Mouse (Mus musculus): ENCODE results near the gene Slc30a2. TPM values are rescaled to one million over a fixed set of nuclear protein-coding genes. Genes with fewer than 3 reads are reported as not detected.
"Not testable (repeated sequence)": the region's sequence is repeated elsewhere in the genome, so short reads cannot be mapped to it uniquely, and the experiment has no call there.

The Slc30a2 gene
- polyA plus RNA-seq (2016; fragmentation: Nextera tagmentation; extraction: Ambion mirVana), result not detected in 2 replicates

DNA sequence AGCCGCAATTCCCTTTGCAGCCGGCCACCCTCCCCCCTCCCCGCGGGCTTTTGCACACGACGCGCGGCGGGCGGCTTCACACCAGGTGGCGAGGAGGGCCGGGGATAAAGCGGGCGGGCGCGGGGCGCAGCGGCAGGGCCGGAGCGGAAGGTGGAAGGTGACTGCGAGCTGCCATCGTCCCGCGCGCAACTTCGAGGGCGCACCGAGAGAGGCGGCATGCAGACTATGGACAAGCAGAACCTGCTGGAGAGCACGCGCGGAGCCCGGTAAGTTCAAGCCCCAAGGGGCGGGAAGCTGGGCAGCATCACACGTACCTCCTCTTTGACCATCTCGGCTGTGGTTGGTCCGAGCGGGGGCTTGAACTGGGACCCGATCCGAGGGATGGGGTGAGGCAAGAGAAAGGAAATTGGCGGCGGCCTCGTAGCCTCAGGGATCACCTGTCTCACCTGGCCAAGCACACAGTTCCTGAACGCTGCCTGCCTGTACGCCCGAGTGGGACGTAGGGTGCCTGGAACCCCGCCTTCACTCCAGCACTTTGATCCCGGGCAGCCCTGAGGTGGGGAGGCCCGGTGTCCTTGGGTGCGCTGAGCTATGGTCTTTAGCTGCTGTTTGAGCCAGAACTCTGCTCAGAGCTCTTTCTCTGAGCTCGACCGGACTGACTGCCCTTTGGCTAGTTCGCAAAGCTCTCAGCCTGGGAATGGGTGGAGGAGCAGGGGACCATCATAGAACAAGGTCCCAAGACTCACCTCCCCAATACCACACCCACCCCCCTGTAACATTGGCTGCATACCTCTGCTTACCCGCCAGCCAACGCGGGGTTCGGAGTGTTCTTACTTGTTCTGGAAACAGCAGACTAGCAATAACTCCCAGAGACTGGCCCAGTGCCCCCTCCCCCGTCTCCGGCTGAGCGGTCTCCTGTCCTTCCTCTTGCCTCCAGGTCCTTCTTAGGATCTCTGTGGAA lies at the start of gene Slc30a2:
Slc30a2 (plus strand) TSS at position 111 of the 961 bp plus-strand sequence.
- Histone ChIP-seq H3K9me3 (replicated peaks) (peaks cover 3% of the 10 kb centered on the region; the same call in 1 of the 2 replicates), H3K4me1 (peaks cover 11% of the 10 kb centered on the region), H3K4me2 (peak within 1 kb of the TSS; percentile 50), H3K9ac (no peak within 1 kb of the TSS), H3K27ac (no peak within 1 kb of the TSS), H3K27me3 (replicated peaks) (peaks cover 81% of the 10 kb centered on the region), H3K36me3 (no peaks in the 10 kb centered on the region), H3K4me3 (peak within 1 kb of the TSS; percentile 28)
- no peak for ATAC-seq
- 3% methylated on average over 61 of the region's 61 CpGs for WGBS (ENCODE audit: insufficient replicate concordance)

DNA sequence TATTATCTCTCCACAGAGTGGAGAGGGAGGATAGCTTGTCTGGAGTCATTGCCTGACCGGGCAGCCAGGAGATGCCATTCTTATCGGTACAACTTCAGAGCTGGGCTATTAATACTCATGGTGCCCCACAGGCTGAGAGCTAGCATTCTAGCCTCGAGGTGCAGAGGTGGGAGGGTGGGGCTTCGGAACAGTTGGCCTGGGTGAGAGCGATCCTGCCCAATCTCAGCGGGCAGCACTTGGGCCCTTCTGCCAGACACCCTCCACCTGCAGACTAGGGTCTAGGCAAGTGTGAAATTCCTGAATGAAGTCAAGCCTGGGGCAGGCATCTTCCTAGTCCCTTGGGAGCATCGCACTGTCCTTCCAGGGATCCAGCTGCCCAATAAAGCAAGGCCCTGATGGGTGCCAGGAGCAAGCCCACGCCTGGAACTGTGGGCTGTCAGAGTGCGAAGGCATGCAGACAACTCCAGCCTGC lies 49.3 kb upstream of the Slc30a2 start:
- Histone ChIP-seq H3K4me2 (no peak overlapping the region), H3K9ac (no peak overlapping the region), H3K36me3 (no peaks in the 10 kb centered on the region), H3K27ac (no peak overlapping the region), H3K4me1 (peaks cover 11% of the 10 kb centered on the region), H3K9me3 (replicated peaks) (0 out of 2 replicates have a peak, but pooled peaks cover 4% of the 10 kb centered on the region), H3K4me3 (no peak overlapping the region), H3K27me3 (replicated peaks) (peaks cover 31% of the 10 kb centered on the region)
- WGBS (ENCODE audit: insufficient replicate concordance), result 38% methylated on average over 9 of the region's 9 CpGs
- no peak for ATAC-seq

DNA sequence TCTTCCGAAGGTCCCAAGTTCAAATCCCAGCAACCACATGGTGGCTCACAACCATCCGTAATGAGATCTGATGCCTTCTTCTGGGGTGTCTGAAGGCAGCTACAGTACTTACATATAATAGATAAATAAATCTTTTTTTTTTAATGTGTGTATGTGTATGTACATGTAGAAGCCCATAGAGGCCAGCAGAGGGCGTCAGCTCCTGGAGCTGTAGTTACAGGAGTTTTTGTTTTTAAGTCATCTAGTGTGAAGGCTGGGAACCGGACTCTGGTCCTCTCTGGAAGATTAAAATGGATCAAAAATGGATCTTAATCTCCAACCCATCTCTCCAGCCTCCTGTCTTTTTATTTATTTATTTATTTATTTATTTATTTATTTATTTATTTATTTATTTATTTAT lies 46.9 kb upstream of the Slc30a2 start:
- not testable (repeated sequence) for H3K4me2 ChIP-seq; H3K36me3 ChIP-seq; H3K4me1 ChIP-seq; ATAC-seq; H3K4me3 ChIP-seq; H3K9ac ChIP-seq; H3K27ac ChIP-seq; H3K9me3 ChIP-seq (replicated peaks)
- H3K27me3 ChIP-seq (replicated peaks), result peaks cover 45% of the 10 kb centered on the region
- 68% methylated on average over 4 of the region's 4 CpGs for WGBS (ENCODE audit: insufficient replicate concordance)

- Histone ChIP-seq H3K4me3 (no peak overlapping the region), H3K27ac (no peak overlapping the region), H3K4me2 (no peak overlapping the region), H3K27me3 (replicated peaks) (peaks cover 45% of the 10 kb centered on the region), H3K9me3 (replicated peaks) (0 out of 2 replicates have a peak, but pooled peaks cover 4% of the 10 kb centered on the region), H3K4me1 (no peaks in the 10 kb centered on the region), H3K36me3 (no peaks in the 10 kb centered on the region), H3K9ac (no peak overlapping the region)
- no peak for ATAC-seq
- WGBS (ENCODE audit: insufficient replicate concordance), result 76% methylated on average over 4 of the region's 4 CpGs
Measured at GRCm38 (mm10) chr4:134296523-134296922, 46.5 kb upstream of the Slc30a2 start.

DNA sequence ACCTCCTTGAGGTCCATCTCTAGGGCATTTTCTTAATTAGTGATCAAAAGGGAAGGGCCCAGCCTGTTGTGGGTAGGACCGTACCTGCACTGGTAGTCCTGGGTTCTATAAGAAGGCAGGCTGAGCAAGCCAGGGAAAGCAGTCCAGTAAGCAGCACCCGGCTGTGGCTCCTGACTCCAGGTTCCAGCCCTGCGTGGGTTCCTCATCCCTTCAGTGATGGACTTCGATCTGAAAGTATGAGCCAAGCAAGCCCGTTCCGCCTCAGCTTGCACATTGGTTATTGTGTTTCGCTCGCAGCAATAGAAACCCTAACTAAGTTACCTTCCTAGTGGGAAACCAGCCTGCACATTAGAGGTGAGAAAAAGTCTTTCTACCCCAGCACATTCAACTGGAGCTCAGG lies 45.6 kb upstream of the Slc30a2 start:
- no peak for ATAC-seq
- Histone ChIP-seq H3K9ac (no peak overlapping the region), H3K27me3 (replicated peaks) (peaks cover 43% of the 10 kb centered on the region), H3K4me2 (no peak overlapping the region), H3K4me3 (no peak overlapping the region), H3K27ac (no peak overlapping the region), H3K4me1 (no peaks in the 10 kb centered on the region), H3K9me3 (replicated peaks) (0 out of 2 replicates have a peak, but pooled peaks cover 4% of the 10 kb centered on the region), H3K36me3 (no peaks in the 10 kb centered on the region)
- WGBS (ENCODE audit: insufficient replicate concordance), result 81% methylated on average over 8 of the region's 8 CpGs

GRCm38 (mm10) chr4:134298626-134299497 lies 44.1 kb upstream of the Slc30a2 start:
- no peak overlapping the region for H3K4me3 ChIP-seq
- no peaks in the 10 kb centered on the region for H3K36me3 ChIP-seq
- no peak overlapping the region for H3K4me2 ChIP-seq
- H3K9ac ChIP-seq, result no peak overlapping the region
- 55% methylated on average over 19 of the region's 19 CpGs for WGBS (ENCODE audit: insufficient replicate concordance)
- H3K27me3 ChIP-seq (replicated peaks), result peaks cover 28% of the 10 kb centered on the region
- H3K27ac ChIP-seq, result no peak overlapping the region
- 0 out of 2 replicates have a peak, but pooled peaks cover 4% of the 10 kb centered on the region for H3K9me3 ChIP-seq (replicated peaks)
- H3K4me1 ChIP-seq, result no peaks in the 10 kb centered on the region
- no peak for ATAC-seq

- Histone ChIP-seq H3K4me1 (no peaks in the 10 kb centered on the region), H3K9me3 (replicated peaks) (0 out of 2 replicates have a peak, but pooled peaks cover 4% of the 10 kb centered on the region), H3K4me2 (no peak overlapping the region), H3K27ac (no peak overlapping the region), H3K27me3 (replicated peaks) (peaks cover 24% of the 10 kb centered on the region), H3K36me3 (no peaks in the 10 kb centered on the region), H3K4me3 (no peak overlapping the region), H3K9ac (no peak overlapping the region)
- WGBS (ENCODE audit: insufficient replicate concordance), result 34% methylated on average over 4 of the region's 4 CpGs
- no peak for ATAC-seq
Measured at GRCm38 (mm10) chr4:134299498-134299810, 43.5 kb upstream of the Slc30a2 start.

DNA sequence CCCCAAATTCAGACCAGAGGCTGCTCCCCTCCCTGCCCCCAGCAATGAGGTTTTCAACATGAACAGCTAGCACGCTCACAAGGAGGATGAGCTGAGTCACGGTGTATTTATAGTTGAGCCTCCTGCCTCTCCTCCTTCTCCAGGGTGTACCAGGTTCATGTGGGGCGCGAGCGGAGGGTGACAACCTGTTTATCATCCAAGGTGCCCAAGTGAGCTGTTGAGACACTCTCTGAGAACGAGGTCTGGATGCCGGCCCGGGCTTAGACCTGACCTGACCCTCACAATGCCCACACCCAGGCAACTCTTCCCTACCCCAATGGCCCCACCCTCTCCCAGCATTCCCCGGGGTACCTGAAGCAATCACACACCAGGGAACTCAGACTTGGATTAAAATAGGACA lies 42.7 kb upstream of the Slc30a2 start:
- Histone ChIP-seq H3K27me3 (replicated peaks) (peaks cover 24% of the 10 kb centered on the region), H3K9ac (no peak overlapping the region), H3K9me3 (replicated peaks) (0 out of 2 replicates have a peak, but pooled peaks cover 4% of the 10 kb centered on the region), H3K27ac (no peak overlapping the region), H3K4me1 (no peaks in the 10 kb centered on the region), H3K4me3 (no peak overlapping the region), H3K4me2 (no peak overlapping the region), H3K36me3 (no peaks in the 10 kb centered on the region)
- no peak for ATAC-seq
- WGBS (ENCODE audit: insufficient replicate concordance), result 45% methylated on average over 9 of the region's 9 CpGs

DNA sequence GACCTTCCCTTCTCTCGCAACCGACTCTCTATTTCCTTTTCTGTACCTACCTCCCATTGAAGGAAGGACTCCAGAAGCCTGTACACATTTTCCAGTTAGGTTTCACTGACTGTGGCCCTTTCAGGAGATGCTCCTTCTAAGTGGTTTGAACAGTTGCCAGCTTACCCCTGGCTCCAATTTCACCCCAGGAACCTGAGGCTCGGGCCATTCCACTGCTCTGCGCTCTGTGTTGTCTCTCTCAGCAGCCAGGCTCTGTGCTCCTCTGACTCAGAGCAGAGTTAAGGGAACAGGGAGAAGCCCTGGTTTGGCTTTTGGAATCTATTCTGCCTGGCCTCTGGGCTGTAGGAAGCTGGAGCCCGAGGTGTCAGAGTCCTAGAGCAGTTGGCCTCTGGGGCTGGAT lies 40.9 kb upstream of the Slc30a2 start:
- Histone ChIP-seq H3K27me3 (replicated peaks) (peaks cover 24% of the 10 kb centered on the region), H3K9me3 (replicated peaks) (no peaks in the 10 kb centered on the region), H3K36me3 (no peaks in the 10 kb centered on the region), H3K4me3 (no peak overlapping the region), H3K4me2 (no peak overlapping the region), H3K9ac (no peak overlapping the region), H3K27ac (no peak overlapping the region), H3K4me1 (peaks cover 2% of the 10 kb centered on the region; the same call in 1 of the 2 replicates)
- 73% methylated on average over 5 of the region's 5 CpGs for WGBS (ENCODE audit: insufficient replicate concordance)
- ATAC-seq, result no peak

GRCm38 (mm10) chr4:134306963-134307362 lies 36.0 kb upstream of the Slc30a2 start:
- Histone ChIP-seq H3K4me3 (no peak overlapping the region), H3K27me3 (replicated peaks) (peaks cover 4% of the 10 kb centered on the region; the same call in 1 of the 2 replicates), H3K9me3 (replicated peaks) (no peaks in the 10 kb centered on the region), H3K4me2 (peak overlapping the region; percentile 35; the same call in 1 of the 2 replicates), H3K27ac (no peak overlapping the region), H3K36me3 (no peaks in the 10 kb centered on the region), H3K4me1 (peaks cover 10% of the 10 kb centered on the region; the same call in 1 of the 2 replicates), H3K9ac (no peak overlapping the region)
- 69% methylated on average over 2 of the region's 2 CpGs for WGBS (ENCODE audit: insufficient replicate concordance)
- no peak for ATAC-seq

DNA sequence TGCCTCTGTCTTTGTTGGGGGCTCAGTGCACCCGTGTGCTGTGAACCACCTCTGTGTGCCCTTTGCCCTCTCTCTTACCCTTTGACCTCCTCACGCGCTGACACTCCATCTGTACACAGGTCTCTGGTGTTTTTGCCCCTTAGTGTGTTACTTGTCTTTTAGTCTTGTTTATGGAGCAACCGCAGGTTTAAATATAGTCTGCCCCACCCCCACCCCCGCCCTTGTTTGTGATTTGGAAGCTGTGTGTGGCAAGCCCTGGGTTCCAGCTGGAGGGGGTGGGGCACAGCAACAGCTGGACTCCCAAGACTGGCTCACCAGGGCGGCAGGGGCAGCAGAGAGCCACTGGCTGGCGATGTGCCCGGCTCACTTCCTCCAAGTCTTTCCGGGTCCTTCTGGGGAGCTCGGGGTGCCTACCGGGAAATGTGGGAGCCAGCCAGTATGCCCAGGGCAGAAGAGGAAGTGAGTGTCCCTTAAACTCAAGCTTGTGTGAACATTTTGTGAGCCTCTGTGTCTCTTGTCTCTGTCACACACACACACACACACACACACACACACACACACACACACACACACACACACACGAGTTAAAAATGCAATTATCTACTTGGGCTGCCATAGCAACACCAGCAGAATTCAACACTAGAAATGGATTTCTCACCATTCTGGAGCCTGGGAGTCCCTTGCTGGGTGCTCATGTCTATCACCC lies 35.5 kb upstream of the Slc30a2 start:
- H3K36me3 ChIP-seq, result no peaks in the 10 kb centered on the region
- H3K9me3 ChIP-seq (replicated peaks), result 0 out of 2 replicates have a peak, but pooled peaks cover under 1% of the 10 kb centered on the region
- peaks cover 4% of the 10 kb centered on the region; the same call in 1 of the 2 replicates for H3K27me3 ChIP-seq (replicated peaks)
- H3K4me3 ChIP-seq, result no peak overlapping the region
- H3K4me2 ChIP-seq, result peak overlapping the region; percentile 35
- no peak overlapping the region for H3K27ac ChIP-seq
- 23% methylated on average over 12 of the region's 12 CpGs for WGBS (ENCODE audit: insufficient replicate concordance)
- peaks cover 10% of the 10 kb centered on the region; the same call in 1 of the 2 replicates for H3K4me1 ChIP-seq
- H3K9ac ChIP-seq, result no peak overlapping the region
- ATAC-seq, result peak; percentile 51; the same call in 1 of the 2 replicates
